Mouse (Mus musculus) spleen, postnatal 10 days (tissue): Measurements from ENCODE around the gene Napsa.
A peak's percentile ranks its signal among the peaks of the same experiment; 100 is the strongest.

Experiments
- DNase-seq, 2 experiments: peaks; one replicate each; pipeline ENCODE4 v3.0.0; 2021 to 2022; ENCODE audit warnings: low spot score in 2 of 2

Gene Napsa

DNA sequence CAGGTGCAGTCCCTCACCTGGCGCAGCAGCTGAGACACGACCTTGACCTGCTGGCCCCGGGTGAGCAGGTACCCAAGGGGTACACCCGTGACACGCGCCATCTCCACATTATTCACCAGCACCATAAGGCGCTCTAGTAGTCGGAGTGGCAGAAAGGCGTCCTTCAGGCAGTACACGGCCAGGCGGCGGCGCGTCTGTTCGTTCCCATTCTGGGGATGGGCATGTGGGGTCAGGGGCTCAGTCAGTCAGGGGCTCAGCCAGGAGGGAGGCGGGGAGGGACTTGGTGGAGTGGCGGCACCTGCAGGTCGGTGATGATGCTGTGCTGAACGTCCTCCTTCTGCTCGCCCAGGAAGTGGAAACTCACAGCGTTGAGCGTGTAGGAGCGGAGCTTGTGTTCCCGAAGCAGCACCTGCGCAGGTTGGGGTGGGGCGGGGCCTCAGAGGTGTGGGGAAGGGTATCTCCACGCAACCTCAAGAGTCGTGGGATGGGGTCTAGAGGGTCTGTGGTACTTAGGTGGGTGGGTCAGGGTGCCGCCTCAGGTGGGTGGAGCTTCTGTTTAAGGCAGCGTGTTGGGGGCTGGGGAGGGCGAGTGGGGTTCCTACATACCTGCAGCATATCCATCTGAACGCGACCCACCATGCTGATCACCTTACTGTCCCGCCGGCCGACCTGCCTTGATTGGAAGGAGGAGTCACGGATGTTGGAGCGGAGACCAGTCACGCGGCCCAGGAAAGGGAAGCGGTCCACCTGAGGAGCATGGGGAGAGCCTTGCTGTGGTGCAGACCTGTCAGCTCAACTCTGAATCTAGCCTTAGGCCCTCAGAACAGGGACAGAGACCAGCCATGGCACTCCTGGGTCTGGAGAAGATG, 33.2 kb upstream of the Napsa start:
- peak in 1 of 2 experiments; percentile 19 for DNase-seq

DNA sequence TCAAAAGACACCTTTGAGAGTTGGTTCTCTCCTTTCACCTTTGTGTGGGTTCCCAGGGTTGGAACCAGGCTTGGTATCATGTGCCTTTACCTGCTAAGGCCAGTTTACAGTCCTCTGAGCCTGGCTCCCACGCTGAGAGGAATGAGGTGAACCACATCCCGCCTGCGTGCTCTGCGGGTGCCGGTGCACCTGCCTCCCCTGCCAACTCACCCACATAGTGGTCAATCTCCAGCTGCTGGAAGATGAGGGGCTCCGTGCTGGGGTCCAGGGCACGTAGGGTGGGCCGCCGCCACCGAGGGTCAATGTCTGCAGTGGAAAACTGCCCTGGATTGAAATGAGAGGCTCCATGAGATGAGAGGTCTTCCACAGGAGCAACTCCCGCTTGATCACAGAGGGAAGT, 29.6 kb upstream of the Napsa start:
- no peak for DNase-seq

DNA sequence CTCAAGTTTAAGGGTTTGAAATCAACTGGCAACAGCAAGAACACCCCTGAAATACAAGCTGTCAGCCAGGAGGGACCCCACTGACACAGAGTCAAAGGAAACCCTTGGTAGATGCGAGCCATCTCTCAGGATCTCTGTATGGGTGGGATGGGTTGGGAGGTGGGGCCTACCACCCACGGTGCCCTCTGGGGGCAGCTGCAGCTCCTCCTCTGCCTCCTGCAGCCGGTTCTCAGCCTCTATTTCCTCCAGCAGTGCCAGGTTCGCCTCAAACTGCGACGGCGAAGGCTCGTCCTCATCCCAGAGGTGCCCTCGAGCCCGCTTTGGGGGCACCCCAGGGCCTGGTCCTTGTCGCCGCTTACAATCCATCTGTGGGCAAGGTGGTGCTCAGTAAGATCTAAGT, 29.1 kb upstream of the Napsa start:
- DNase-seq: no peak

DNA sequence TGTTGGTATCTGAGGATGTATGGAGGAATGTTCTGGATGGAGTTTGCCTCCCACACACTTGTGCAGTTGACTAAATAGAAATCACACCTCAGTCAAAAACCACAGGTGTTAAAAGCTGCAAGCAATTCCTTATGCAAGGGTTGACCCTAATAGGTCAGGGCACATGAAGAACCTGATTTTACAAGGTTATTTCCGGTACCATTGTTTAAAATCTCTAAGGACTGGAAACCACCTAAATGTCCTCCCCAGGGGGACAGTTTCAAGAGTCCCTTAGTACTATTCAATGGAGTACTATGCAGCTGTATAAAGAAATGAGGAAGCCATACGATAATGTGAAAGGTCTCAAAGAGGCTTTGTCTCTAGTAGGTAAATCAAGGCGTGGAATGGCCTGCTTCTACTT, 25.9 kb upstream of the Napsa start:
- no peak for DNase-seq

DNA sequence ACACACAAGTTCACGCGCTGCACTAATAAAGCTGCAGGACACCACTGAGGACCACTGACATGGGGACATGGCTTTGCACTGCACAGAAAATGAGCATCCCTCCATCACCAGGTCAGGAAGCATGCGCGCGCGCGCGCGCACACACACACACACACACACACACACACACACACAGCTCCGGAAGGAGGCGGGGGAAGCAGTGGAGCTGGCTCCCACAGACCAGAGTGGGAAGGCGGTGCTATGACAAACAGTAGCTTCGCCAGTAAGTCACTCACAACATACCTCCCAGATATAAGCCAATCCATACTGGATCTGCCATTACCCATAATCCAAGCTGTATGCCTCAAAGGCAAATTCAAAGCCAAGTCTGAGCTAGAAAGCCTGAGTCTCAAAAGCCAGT, 25.1 kb upstream of the Napsa start:
- peak in 1 of 2 experiments; percentile 44 for DNase-seq

DNA sequence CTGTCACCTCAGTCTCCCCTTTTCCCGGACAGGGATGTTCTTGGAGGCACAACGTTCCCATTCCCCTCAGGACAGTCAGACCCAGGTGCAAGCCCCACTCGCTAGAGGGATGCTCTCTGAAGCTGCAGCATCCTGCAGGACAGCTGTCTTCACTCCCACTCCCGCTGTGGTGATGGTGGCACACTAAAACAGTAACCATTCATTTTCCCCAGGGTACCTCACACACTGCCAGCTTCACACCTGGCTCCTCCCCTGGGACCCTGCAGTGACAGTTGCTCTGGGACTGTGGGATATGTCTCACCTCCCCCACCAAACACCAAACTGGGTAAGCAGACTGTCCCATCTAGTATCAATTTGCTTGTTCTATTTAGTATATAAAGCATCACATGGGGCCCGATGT, 24.5 kb upstream of the Napsa start:
- DNase-seq: peak in 1 of 2 experiments; percentile 51

DNA sequence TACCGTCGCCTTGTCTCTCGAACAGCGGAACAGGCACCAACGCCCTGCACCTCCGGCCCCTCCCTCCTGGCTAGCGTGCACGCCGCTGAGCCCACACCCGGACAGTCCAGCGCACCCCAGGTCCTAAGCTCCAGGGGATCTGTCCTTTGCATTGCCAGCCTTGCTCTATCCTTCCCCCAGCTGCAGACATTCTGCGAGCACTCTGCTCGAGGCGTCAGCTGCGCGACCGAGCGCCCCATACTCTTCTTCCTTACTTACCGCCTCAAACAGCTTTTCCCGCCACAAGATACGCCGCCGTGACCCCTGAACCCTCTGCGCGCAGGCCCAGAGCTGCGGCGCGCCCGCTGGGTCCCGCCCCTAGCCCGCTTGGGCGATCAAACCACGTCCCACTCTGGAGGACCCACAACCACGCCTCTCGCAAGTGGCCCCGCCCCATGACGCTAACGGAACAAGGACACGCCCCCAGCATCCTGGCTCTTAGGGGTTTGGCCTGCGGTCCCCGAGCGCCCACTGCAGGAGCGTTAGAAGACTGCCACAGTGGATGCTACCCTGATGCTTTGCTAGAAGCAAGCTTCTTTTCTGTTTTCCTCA, 23.6 kb upstream of the Napsa start, which contains the start of gene Pold1:
Gene Pold1, minus strand, starts transcription at position 353 of the 591 bp plus-strand sequence.
- peak; percentile 99 to 100 for DNase-seq

DNA sequence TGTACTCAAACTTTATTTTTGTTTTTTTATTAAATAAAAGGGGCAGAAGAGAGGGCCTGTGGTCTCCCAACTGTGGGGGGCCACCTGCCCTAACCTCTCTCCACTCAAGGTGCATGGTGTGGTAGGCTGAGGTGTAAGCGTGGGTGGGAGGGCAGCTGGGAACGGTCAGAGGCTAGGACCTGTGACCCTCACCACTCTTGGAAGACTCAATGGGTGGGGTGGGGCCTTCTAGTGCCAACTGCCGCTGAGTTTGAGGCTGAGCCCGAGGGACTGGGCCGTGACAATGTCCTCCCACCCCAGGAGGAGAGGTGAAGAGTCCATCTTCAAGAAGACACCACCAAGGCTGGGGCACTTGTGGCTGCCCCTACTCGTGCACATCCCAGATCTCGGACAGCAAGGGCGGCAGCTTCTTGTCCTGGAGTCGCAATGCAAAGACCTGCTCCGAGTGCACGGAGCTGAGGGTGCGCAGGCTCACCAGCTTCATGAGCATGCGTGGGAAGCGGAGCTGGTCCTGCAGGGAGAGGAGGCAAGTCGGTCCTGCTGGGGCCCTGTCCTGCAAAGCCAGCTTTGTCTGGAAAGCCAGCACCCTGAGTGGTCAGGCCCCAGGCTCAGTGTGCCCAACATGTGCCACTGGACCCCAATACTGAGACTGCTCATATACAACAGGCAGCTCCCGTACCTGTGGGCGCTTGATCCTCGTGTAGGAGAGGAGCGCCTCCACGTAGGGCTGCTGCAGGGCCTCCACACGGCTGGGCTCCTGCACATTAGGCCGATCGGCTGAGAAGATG, 22.4 kb upstream of the Napsa start:
- no peak for DNase-seq

DNA sequence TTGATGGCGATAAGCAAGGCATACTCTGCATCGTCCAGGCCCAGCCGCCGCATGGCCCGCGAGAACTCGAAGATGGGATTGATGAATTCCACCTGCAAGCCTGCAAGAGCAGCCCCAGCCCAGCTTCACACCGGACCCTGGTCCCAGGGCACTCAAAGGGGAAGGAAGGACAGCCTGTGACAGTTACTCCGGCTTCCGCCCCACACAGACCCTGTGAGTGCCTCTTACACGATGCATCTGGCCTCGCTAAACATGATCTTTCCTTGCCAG, 21.8 kb upstream of the Napsa start:
- no peak for DNase-seq

DNA sequence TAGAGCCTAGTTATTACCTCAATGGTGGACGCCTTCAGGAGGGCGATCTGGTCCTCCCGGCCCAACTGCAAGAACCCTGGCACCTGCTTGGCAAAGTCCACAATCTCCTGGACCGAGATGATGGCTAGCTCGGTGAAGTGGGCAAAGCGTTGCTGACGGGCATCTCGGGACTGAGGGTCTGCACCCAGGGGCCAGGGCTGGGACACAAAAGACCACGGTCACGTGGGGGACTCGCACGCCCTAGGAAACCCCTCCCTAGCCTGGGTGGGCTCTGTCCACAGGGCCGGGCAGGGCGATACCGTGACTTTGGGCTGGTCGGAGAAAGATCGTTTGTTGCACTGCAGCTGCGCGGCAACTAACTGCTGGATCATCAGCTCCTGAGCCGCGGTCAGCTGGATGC, 20.9 kb upstream of the Napsa start:
- DNase-seq: no peak

DNA sequence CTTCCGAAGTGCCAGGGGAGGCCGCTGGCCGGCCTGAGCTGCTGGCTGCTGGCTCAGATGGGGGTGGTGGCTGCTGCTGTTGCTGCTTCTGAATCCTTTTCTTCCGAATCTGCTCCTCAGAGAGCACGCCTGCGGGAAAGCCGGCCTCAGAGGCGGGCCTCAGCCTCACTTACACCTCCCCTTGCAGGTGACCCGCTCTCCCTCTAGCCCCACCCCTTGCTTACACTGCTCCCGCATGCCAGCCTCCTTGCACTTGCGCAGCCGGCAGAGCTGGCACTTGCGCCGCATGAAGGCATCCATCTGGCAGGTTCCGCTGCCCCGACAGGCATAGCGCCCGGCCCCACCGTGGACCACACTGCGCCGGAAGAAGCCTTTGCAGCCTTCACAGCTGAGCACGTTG, 20.4 kb upstream of the Napsa start:
- no peak for DNase-seq

DNA sequence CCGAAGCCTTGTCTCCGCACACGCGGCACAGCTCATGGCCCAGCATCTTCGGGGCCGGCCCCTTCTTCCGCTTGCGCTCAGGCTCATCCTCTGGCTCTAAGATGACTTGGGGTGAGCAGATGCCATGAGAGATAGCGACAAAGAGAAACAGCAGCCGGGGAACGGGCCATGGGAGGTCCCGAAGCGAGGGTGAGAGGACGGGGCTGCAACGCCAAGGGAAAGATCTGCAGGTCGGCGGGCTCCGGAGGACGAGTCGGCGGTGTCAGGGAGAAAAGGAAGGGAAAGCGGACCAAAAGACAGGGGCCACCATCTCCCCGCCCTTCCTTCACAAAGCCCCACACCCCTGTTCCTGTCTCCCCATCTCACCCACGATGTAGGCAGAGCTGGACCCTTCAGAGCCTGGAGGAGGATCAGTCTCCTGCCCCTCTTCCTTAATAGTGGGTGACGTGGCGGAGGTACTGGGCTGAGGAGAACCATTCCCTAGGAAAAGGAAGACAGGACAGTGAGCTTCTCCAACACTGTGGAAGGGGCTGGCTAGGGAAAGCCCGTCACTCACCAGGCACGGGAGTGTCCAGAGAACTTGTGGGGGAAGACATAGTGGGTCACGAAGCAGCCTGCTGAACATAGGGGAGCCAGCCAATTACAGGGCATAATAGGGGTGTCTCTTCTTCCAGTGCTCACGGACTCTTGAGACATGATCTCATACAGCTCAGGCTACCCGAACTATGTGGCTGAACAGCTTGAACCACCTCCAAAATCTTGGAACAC, 19.9 kb upstream of the Napsa start:
- DNase-seq: no peak

DNA sequence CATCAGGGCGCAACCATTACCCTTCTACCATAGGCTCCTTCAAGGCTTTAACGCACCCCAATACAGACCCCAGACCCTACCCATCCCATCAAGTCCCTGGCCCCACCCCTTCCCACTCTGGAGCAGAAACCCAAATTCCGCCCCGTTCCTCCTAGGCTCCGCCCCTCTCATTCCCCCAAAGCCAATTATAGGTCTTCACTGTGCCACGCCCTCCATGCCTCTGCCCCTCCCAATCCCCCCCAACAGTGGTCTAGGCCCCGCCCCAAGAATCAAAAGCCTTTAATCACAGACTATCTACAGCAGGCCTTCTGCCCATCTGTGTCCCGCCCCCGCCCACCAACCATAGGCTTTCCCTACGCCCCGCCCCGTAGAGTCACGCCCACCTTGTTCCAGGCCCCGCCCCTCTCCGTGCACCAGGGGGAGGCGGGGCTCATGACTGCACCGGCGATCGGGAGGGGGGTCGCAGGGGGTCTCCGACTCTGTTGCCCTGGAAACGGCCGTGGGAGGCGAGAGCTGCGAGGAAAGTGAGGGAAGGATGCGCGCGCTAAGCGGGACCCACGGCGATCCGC, 18.9 kb upstream of the Napsa start:
- DNase-seq: peak; percentile 81 to 94

DNA sequence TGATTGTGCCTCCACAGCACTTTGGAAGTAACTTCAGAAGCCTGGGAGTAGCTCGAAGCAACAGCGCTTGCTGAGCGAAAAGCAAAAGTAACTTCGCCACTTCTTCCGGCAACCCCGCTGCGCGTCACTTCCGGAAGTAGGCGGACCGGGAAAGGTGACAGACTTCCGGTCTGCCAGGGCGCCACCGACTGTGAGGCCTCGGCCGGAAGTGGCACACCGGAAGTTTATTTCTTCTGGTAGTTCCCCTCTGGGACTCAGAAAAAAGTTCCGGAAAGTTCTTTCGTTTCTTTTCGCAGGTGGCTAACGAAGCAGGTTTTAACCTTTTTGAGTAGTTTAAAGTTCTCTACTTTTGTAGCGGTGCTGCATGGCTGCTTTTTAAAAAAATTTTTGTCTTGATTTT, 18.4 kb upstream of the Napsa start, which contains the start of gene Nr1h2:
Gene Nr1h2, minus strand, starts transcription at position 126 of the 400 bp plus-strand sequence.
- DNase-seq: peak; percentile 90 to 98

DNA sequence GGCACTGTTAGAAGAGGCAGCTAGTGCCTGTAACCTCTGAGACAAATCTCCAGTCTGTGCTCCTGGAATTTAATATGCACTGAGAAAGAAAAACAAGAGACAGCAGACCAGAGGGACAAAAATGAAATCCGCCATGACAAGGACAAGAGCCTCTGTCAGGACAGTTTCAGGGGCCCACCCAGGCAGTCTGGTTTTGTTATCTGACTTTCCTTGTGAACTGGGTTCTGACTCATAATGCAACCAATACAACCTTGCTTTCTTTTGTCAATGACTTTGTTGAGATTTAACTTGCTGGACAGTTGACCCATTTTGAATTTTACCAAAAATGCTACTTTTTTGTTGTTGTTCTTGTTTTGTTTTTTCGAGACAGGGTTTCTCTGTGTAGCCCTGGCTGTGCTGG, 14.6 kb upstream of the Napsa start:
- DNase-seq: no peak

DNA sequence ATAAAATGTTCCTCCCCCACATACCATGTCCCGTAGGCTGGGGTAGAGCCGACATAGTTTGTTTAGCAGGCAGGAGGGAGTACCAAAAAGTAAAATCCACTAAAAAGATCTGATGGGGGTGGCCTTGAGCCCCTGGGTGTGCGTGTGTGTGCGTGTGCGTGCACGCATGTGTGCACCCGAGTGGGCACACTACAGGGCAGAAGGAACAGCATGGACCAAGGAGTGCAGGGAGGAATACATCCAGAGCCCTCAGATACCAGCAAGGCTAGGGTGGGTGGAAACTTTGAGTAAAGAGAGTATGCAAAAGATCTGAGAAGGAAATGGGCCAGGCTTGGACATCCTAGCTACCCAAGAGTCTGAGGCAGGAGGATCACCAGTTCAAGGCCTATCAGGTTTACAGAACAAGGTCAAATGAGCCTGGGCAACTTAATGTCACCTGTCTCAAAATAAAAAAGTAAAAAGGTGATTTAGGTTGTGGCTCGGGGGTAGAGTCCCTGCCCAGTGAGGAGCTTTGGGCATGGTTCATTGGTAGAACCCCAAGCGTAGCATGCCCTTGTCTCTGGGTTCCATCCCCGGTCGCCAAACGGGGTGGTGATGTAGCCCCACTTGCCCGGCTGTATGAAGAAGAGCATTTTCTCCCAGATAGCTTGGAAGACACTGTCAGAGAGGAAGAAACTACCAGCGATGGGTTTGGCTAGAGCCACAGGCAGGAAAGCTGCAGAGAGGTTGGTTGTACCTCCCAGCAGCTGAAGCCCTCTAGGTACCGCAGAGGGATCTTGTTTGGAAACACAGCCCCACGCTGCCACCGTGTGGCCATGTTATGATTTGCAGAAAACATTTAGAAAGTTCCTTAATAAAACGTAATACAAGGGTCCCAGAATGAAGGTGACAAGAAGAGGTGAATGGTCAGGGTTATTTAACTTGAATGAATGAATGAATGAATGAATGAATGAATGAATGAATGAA, 11.5 kb upstream of the Napsa start:
- DNase-seq: peak; percentile 73 to 87

DNA sequence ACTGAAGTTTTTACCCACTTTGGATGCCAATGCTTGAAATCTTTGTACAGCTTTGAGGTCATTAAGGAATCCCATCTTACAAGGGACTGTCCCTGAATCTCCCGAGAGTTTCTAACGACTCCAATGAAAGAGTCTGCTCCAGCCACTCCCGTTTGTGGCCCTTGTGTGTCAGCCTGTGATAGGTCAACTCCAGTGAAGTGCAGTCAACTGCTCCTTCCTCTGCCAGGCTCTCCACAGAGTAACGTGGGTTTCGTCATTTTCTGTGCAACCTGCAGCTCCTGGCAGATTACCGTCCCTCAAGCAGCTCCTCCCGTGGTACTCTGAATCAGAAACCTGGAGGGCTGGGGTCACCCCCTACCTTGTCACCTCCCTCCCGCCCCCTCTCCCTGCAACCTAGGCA, 8.9 kb upstream of the Napsa start:
- no peak for DNase-seq

DNA sequence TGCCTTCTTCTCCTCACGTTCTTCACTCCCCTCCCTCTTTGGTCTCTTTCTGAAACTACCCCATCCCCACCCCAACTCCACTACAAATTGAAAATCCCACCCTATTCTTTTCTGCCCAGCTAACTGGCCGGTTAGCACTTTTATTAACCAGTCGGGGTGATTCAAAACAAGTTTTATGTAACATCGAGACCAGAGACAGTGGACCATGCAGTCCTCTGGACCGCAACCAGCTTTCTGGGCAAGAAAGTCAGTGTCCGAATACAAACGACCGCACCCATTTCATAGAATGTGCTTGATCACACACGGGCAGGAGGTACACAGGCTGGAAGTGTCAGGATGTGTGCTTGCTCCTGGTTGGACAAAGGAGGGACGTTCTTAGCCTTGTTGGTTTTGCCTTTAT, 7.7 kb upstream of the Napsa start:
- no peak for DNase-seq

DNA sequence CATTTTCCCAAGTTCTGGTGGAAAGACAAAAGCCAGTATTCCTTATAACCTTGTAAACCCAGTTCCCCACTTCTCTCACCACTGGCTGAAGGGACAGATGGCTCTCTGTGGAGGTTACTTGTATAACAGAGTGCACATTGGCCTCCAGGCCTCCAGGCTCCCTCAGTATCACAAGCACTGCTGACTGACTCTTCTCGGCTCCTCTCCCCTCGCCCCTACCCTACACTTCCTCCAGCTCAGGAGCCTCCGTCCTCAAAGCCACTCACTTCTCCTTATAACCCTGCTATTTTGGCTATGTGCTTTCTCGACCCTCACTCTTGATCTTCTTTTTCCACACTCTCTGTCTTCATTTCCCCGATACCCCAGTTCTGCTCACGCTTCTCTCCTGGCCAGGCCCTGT, 6.8 kb upstream of the Napsa start:
- no peak for DNase-seq

DNA sequence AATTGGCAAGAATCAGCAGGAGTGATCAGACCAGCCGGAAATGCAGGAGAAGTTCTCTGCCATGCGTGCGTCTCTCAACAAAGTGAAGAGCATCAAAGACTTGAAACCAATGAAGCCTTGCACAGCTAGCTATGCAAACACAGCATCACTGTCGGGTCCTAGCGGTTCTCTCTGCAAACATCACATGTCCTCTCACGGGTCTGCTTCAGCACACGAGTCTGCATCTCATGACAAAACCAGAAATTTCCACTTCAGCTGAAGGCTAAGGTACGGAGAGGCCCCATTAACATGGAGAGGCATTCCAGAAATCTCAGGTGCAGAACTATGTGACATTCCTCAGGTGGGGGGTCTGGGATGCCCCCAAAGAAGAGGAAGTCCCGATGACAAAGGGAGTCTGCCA, 3.4 kb upstream of the Napsa start:
- no peak for DNase-seq
